Mouse (Mus musculus): ENCODE measurements at regions not wholly inside any gene's neighbourhood (a gene's known extent, or its start where the extent isn't known, plus 50 kb on each side); places are given as distances from the start of the nearest gene placed in this dataset.

GRCm38 (mm10) chr13:72762481-72762880 is 133.9 kb downstream of the Irx2 start:
- H3K4me1 ChIP-seq (replicated peaks; ENCODE audit: control insufficient read depth, insufficient read depth, low read length) = no peaks in the 10 kb centered on the region
- no peaks in the 10 kb centered on the region for H3K36me3 ChIP-seq (ENCODE audit: control insufficient read depth, insufficient read depth, low read length)
- no peak overlapping the region for H3K4me3 ChIP-seq (ENCODE audit: control insufficient read depth, insufficient read depth, low read length)
- no peaks in the 10 kb centered on the region for H3K27me3 ChIP-seq (ENCODE audit: control insufficient read depth, insufficient read depth, low read length)
- 90% methylated on average over 5 of the region's 5 CpGs for WGBS
- no peak overlapping the region for H3K27ac ChIP-seq (ENCODE audit: control insufficient read depth, insufficient read depth, low read length)
- no peak for DNase-seq
- TF ChIP-seq CTCF (IDR thresholded peaks at IDR 0.05; ENCODE audit: borderline replicate concordance, control insufficient read depth, extremely low read depth, insufficient read depth, low read length, poor library complexity) (no peak), POLR2A (IDR thresholded peaks at IDR 0.05; ENCODE audit: control insufficient read depth, extremely low read depth, insufficient read depth, low read length, poor library complexity) (no peak)

GRCm38 (mm10) chr13:72763337-72763736 is 134.7 kb downstream of the Irx2 start:
- H3K4me3 ChIP-seq (ENCODE audit: control insufficient read depth, insufficient read depth, low read length) = no peak overlapping the region
- H3K4me1 ChIP-seq (replicated peaks; ENCODE audit: control insufficient read depth, insufficient read depth, low read length) = no peaks in the 10 kb centered on the region
- TF ChIP-seq CTCF (IDR thresholded peaks at IDR 0.05; ENCODE audit: borderline replicate concordance, control insufficient read depth, extremely low read depth, insufficient read depth, low read length, poor library complexity) = no peak
- TF ChIP-seq POLR2A (IDR thresholded peaks at IDR 0.05; ENCODE audit: control insufficient read depth, extremely low read depth, insufficient read depth, low read length, poor library complexity) = no peak
- H3K27me3 ChIP-seq (ENCODE audit: control insufficient read depth, insufficient read depth, low read length) = no peaks in the 10 kb centered on the region
- H3K27ac ChIP-seq (ENCODE audit: control insufficient read depth, insufficient read depth, low read length) = no peak overlapping the region
- WGBS = 73% methylated on average over 4 of the region's 4 CpGs
- H3K36me3 ChIP-seq (ENCODE audit: control insufficient read depth, insufficient read depth, low read length) = no peaks in the 10 kb centered on the region
- DNase-seq = no peak

- TF ChIP-seq CTCF (IDR thresholded peaks at IDR 0.05; ENCODE audit: borderline replicate concordance, control insufficient read depth, extremely low read depth, insufficient read depth, low read length, poor library complexity) (no peak), POLR2A (IDR thresholded peaks at IDR 0.05; ENCODE audit: control insufficient read depth, extremely low read depth, insufficient read depth, low read length, poor library complexity) (no peak)
- Histone ChIP-seq H3K4me1 (replicated peaks; ENCODE audit: control insufficient read depth, insufficient read depth, low read length) (no peaks in the 10 kb centered on the region), H3K4me3 (ENCODE audit: control insufficient read depth, insufficient read depth, low read length) (no peak overlapping the region), H3K36me3 (ENCODE audit: control insufficient read depth, insufficient read depth, low read length) (no peaks in the 10 kb centered on the region), H3K27me3 (ENCODE audit: control insufficient read depth, insufficient read depth, low read length) (no peaks in the 10 kb centered on the region), H3K27ac (ENCODE audit: control insufficient read depth, insufficient read depth, low read length) (no peak overlapping the region)
- no peak for DNase-seq
- 71% methylated on average over 5 of the region's 5 CpGs for WGBS
Observed at GRCm38 (mm10) chr13:72767306-72767705, 138.7 kb downstream of the Irx2 start.

- H3K36me3 ChIP-seq (ENCODE audit: control insufficient read depth, insufficient read depth, low read length) = no peaks in the 10 kb centered on the region
- no peak for DNase-seq
- no peaks in the 10 kb centered on the region for H3K4me1 ChIP-seq (replicated peaks; ENCODE audit: control insufficient read depth, insufficient read depth, low read length)
- H3K4me3 ChIP-seq (ENCODE audit: control insufficient read depth, insufficient read depth, low read length) = no peak overlapping the region
- H3K27me3 ChIP-seq (ENCODE audit: control insufficient read depth, insufficient read depth, low read length) = no peaks in the 10 kb centered on the region
- H3K27ac ChIP-seq (ENCODE audit: control insufficient read depth, insufficient read depth, low read length) = no peak overlapping the region
- TF ChIP-seq POLR2A (IDR thresholded peaks at IDR 0.05; ENCODE audit: control insufficient read depth, extremely low read depth, insufficient read depth, low read length, poor library complexity) (no peak), CTCF (IDR thresholded peaks at IDR 0.05; ENCODE audit: borderline replicate concordance, control insufficient read depth, extremely low read depth, insufficient read depth, low read length, poor library complexity) (no peak)
- 72% methylated on average over 12 of the region's 12 CpGs for WGBS
Observed at GRCm38 (mm10) chr13:72769007-72769595, 140.5 kb downstream of the Irx2 start.

GRCm38 (mm10) chr13:72783026-72783726 is 154.6 kb downstream of the Irx2 start:
- 48% methylated on average over 7 of the region's 7 CpGs for WGBS
- TF ChIP-seq CTCF (IDR thresholded peaks at IDR 0.05; ENCODE audit: borderline replicate concordance, control insufficient read depth, extremely low read depth, insufficient read depth, low read length, poor library complexity) = no peak
- no peak for TF ChIP-seq POLR2A (IDR thresholded peaks at IDR 0.05; ENCODE audit: control insufficient read depth, extremely low read depth, insufficient read depth, low read length, poor library complexity)

GRCm38 (mm10) chr13:72783727-72784070 is 155.1 kb downstream of the Irx2 start:
- no peaks in the 10 kb centered on the region for H3K4me1 ChIP-seq (replicated peaks; ENCODE audit: control insufficient read depth, insufficient read depth, low read length)

More at GRCm38 (mm10) chr13:72783026-72783726, 154.6 kb downstream of the Irx2 start:
- Histone ChIP-seq H3K27me3 (ENCODE audit: control insufficient read depth, insufficient read depth, low read length) (no peaks in the 10 kb centered on the region), H3K4me3 (ENCODE audit: control insufficient read depth, insufficient read depth, low read length) (no peak overlapping the region), H3K27ac (ENCODE audit: control insufficient read depth, insufficient read depth, low read length) (no peak overlapping the region), H3K36me3 (ENCODE audit: control insufficient read depth, insufficient read depth, low read length) (no peaks in the 10 kb centered on the region), H3K4me1 (replicated peaks; ENCODE audit: control insufficient read depth, insufficient read depth, low read length) (no peaks in the 10 kb centered on the region)
- DNase-seq = no peak

More at GRCm38 (mm10) chr13:72783727-72784070, 155.1 kb downstream of the Irx2 start:
- no peaks in the 10 kb centered on the region for H3K36me3 ChIP-seq (ENCODE audit: control insufficient read depth, insufficient read depth, low read length)
- H3K27ac ChIP-seq (ENCODE audit: control insufficient read depth, insufficient read depth, low read length) = no peak overlapping the region
- 65% methylated on average over 6 of the region's 6 CpGs for WGBS
- TF ChIP-seq CTCF (IDR thresholded peaks at IDR 0.05; ENCODE audit: borderline replicate concordance, control insufficient read depth, extremely low read depth, insufficient read depth, low read length, poor library complexity) (no peak), POLR2A (IDR thresholded peaks at IDR 0.05; ENCODE audit: control insufficient read depth, extremely low read depth, insufficient read depth, low read length, poor library complexity) (no peak)
- DNase-seq = no peak
- H3K27me3 ChIP-seq (ENCODE audit: control insufficient read depth, insufficient read depth, low read length) = no peaks in the 10 kb centered on the region
- H3K4me3 ChIP-seq (ENCODE audit: control insufficient read depth, insufficient read depth, low read length) = no peak overlapping the region
